Comparison of ENCODE assay signal across 24 mouse cellular contexts in genomic region chr9:55172195-55172685, GRCm38 (mm10).
"Had no signal": no experiment of that assay in that cellular context is flagged by ENCODE, and none has a peak within 500 bp of the region (broad histone marks: within the 10 kb centered on the region; RNA-seq: fewer than 3 reads in every experiment).

No protein-coding gene starts in this region.

- H3K27me3 ChIP-seq: limb, embryonic 13.5 days; liver, embryonic 12.5 days; liver, embryonic 15.5 days; lung, embryonic 15.5 days; megakaryocyte, embryonic 14.5 days; midbrain, embryonic 13.5 days; neural tube, embryonic 13.5 days; stomach, embryonic 15.5 days had no signal

- H3K4me1 ChIP-seq: limb, embryonic 10.5 days; limb, embryonic 13.5 days; lung, embryonic 15.5 days; midbrain, embryonic 10.5 days; midbrain, embryonic 13.5 days; neural tube, embryonic 13.5 days; stomach, embryonic 15.5 days had no signal

- ATAC-seq: liver, embryonic 12.5 days; midbrain, embryonic 13.5 days; midbrain, embryonic 16.5 days had no signal

- H3K27ac ChIP-seq: limb, embryonic 10.5 days; limb, embryonic 13.5 days; liver, embryonic 12.5 days; liver, embryonic 15.5 days; lung, embryonic 15.5 days; midbrain, embryonic 10.5 days; midbrain, embryonic 13.5 days; neural tube, embryonic 13.5 days; stomach, embryonic 15.5 days had no signal

- H3K36me3 ChIP-seq: lung, embryonic 15.5 days; stomach, embryonic 15.5 days had no signal

- DNase-seq: kidney, adult 11 months; kidney, adult 8-10 months; kidney, postnatal 14 days; kidney, postnatal 4 days; liver; lung, adult 18-20 months; lung, postnatal 10 days; lung, postnatal 4 days; retina, postnatal 1 day; right cerebral cortex, postnatal 25 days; spleen, adult 18-20 months; thymus, postnatal 36 days had no signal

- H3K4me3 ChIP-seq: limb, embryonic 10.5 days; limb, embryonic 13.5 days; liver, embryonic 12.5 days; liver, embryonic 15.5 days; lung, embryonic 15.5 days; megakaryocyte, embryonic 14.5 days; midbrain, embryonic 10.5 days; midbrain, embryonic 13.5 days; myocyte; neural tube, embryonic 13.5 days; stomach, embryonic 15.5 days had no signal
